Mouse (Mus musculus) B cell, adult 2 months (primary cell): ENCODE data around the gene Mthfd1.
A peak's percentile ranks its signal among the peaks of the same experiment; 100 is the strongest.
"Not testable (repeated sequence)": the region's sequence is repeated elsewhere in the genome, so short reads cannot be mapped to it uniquely, and the experiment has no call there.

Source experiments
- DNase-seq, 2 experiments: peaks; one replicate each; pipeline ENCODE4 v3.0.0; 2022

Gene Mthfd1

GRCm38 (mm10) chr12:76254725-76255498 lies at the start of gene Mthfd1:
Gene Mthfd1 (plus strand): TSS chr12:76255298.
- DNase-seq, result peak; percentile 88

GRCm38 (mm10) chr12:76209429-76209974 lies 45.6 kb upstream of the Mthfd1 start:
- DNase-seq, result no peak

GRCm38 (mm10) chr12:76215121-76215520 lies 40.0 kb upstream of the Mthfd1 start:
- peak; percentile 36 to 41 for DNase-seq

GRCm38 (mm10) chr12:76216716-76217115 lies 38.4 kb upstream of the Mthfd1 start:
- DNase-seq, result no peak

GRCm38 (mm10) chr12:76222104-76222503 lies 33.0 kb upstream of the Mthfd1 start:
- DNase-seq, result not testable (repeated sequence)

GRCm38 (mm10) chr12:76230644-76231043 lies 24.5 kb upstream of the Mthfd1 start:
- no peak for DNase-seq

- no peak for DNase-seq
These were observed 19.8 kb upstream of the Mthfd1 start for GRCm38 (mm10) chr12:76235253-76235652.

- no peak for DNase-seq
These were observed 15.8 kb upstream of the Mthfd1 start for GRCm38 (mm10) chr12:76239145-76239838.

- DNase-seq, result no peak
These were observed 15.1 kb upstream of the Mthfd1 start for GRCm38 (mm10) chr12:76239839-76240571.

GRCm38 (mm10) chr12:76240670-76241069 lies 14.4 kb upstream of the Mthfd1 start:
- no peak for DNase-seq

- DNase-seq, result no peak
These were observed 14.0 kb upstream of the Mthfd1 start for GRCm38 (mm10) chr12:76241084-76241483.

GRCm38 (mm10) chr12:76241833-76242232 lies 13.3 kb upstream of the Mthfd1 start:
- DNase-seq, result no peak

- DNase-seq, result no peak
These were observed 10.1 kb upstream of the Mthfd1 start for GRCm38 (mm10) chr12:76244981-76245380.

GRCm38 (mm10) chr12:76246646-76247045 lies 8.5 kb upstream of the Mthfd1 start, which contains the start of gene Tex21:
Gene Tex21 (minus strand): TSS chr12:76246746.
- DNase-seq, result no peak

GRCm38 (mm10) chr12:76253090-76253489 lies 2.0 kb upstream of the Mthfd1 start:
- no peak for DNase-seq

- no peak for DNase-seq
These were observed 1.5 kb upstream of the Mthfd1 start for GRCm38 (mm10) chr12:76253591-76253990.

- DNase-seq, result no peak
These were observed 1.1 kb upstream of the Mthfd1 start for GRCm38 (mm10) chr12:76253991-76254390.

- DNase-seq, result no peak
These were observed 389 bp downstream of the Mthfd1 start for GRCm38 (mm10) chr12:76255499-76255875.

- DNase-seq, result peak; percentile 5 to 28
These were observed 1.2 kb downstream of the Mthfd1 start for GRCm38 (mm10) chr12:76256114-76256843.

- DNase-seq, result no peak
These were observed 5.6 kb downstream of the Mthfd1 start for GRCm38 (mm10) chr12:76260673-76261072.

- DNase-seq, result no peak
These were observed 6.5 kb downstream of the Mthfd1 start for GRCm38 (mm10) chr12:76261556-76261955.

GRCm38 (mm10) chr12:76262918-76263317 lies 7.8 kb downstream of the Mthfd1 start:
- no peak for DNase-seq
